Mouse (Mus musculus) naive thymus-derived CD4-positive, alpha-beta T cell, adult 2 months (primary cell): Measurements from ENCODE around the gene Rad23a.

ENCODE experiments used
- DNase-seq: peaks from one replicate; pipeline ENCODE4 v3.0.0-alpha.2; 2011; ENCODE audit warnings: low read depth

Rad23a gene

DNA sequence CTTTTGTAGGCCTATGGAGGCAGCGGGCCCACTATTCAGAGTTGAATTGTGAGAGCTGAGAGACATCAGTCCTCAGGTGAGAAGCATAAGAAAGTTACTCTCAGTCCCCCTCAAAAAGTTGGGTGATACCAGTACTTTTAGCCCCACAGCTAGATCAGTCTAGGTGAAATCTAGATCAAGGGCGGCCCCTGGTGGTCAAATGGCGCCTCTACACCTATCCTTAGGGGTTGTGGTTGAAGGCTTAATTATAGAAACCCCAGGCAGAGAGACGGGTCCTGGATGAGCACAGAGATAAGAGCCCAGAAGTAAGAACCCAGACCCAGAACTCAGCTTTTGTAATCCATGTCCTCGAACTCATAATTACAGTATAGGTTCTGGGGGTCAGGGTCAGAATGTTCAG, 27.4 kb downstream of the Rad23a start:
- DNase-seq = peak; percentile 91

DNA sequence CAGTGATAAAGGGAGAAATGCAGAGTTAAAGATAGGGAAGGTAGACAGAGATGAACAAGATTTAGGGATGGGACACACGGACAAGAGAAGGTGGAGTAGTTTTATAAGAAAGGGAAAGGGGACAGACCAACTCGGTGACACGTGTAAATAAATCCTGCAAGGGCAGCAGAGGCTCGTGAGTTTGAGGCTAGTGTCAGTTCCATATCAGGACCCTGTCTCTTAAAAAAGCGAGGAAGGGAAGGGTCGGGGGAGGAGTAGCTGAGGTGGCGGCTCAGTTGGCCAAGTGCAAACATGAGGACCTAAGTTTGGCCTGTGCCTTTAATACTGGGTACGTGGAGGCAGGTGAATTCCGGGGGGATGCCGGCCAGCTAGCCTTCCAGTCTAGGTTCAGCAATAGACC, 29.2 kb downstream of the Rad23a start:
- DNase-seq = no peak

DNA sequence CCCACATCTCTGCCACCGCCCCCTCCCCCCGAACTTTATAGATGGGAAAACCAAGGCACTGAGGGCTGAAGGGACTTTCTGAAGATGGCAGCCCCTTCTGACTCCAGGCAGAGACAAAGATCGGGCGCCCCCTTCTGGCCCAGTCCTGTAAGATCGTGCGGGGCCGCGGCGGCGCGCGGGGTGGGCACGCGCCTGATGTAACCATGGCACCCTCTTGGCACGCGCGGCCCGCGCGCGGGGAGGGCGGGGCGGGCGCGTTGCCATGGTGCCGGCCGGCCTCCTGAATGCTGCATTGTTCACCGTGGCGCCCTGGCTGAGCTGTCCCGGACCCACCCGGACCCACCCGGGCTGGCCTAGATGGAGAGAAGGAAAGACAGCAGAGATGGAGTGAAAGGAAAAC, 29.6 kb downstream of the Rad23a start:
- DNase-seq = peak; percentile 90

DNA sequence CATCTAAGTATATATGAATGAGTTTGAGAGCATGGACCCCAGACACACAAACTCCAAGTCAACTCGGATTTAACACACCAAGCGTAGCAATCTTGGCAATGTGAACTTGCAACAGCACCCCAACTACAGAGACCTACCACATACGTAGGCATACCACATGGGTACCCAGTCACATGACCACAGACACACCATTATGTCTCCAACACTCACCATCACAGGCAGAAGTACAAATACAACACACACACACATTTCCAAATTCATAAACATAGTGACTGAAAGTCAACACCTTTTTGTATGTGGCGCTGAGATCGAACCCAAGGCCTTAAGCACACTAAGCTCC, 30.6 kb downstream of the Rad23a start:
- no peak for DNase-seq

DNA sequence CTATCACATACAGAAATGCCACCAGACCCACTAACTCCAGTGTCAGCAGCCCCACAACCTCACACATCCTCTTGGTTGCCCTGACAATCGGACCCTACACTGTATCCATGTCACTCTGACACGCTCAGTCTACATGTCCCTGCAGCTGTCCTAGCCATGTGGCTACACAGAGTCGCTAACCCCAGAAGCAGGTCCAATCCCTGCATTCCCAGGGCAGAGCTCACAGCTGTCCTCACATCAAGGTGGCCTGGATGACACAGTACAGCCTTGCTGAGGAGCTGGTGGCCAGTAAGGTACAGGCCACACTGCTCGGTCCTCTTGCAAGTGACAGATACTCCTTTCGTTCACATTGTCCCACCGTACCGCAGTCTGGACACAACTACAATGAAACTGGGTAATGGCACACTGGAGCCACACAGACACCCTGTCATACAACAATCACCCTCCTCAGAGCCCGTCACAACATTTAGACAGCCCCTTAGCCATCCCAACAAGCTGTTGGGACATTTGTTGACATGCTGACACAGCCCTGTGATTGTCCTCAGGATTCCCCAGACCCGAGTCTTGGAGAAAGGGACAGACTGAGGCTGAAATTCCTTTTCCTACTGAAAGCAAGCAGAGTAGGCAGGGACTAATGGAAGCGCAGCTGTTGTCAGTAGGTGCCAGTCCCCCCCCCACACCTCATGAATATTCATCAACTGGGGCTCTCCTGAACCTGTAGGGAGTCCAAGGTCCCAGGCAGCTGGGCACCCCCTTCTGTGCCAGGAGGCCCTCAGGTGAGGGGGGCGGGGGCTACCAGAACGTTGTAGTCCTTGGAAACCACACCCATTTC, 31.1 kb downstream of the Rad23a start:
- no peak for DNase-seq

DNA sequence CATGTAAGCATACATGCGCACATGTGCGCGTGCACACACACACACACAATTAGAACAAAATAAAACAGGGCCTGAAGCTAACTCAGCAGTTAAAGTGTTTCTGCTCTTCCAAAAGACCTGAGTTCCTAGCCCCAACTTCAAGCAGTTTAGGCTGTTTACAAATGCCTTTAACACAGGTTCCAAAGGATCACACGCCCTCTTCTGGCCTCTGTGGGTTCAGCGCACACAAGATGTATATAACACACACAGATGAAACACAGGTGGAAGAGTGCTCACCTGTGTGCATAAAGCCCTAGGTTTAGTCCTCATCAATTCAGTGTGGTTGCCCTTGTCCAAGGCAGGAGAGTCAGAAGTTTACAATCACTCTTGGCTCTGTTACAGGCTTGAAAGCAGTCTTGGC, 34.4 kb downstream of the Rad23a start:
- DNase-seq = no peak

DNA sequence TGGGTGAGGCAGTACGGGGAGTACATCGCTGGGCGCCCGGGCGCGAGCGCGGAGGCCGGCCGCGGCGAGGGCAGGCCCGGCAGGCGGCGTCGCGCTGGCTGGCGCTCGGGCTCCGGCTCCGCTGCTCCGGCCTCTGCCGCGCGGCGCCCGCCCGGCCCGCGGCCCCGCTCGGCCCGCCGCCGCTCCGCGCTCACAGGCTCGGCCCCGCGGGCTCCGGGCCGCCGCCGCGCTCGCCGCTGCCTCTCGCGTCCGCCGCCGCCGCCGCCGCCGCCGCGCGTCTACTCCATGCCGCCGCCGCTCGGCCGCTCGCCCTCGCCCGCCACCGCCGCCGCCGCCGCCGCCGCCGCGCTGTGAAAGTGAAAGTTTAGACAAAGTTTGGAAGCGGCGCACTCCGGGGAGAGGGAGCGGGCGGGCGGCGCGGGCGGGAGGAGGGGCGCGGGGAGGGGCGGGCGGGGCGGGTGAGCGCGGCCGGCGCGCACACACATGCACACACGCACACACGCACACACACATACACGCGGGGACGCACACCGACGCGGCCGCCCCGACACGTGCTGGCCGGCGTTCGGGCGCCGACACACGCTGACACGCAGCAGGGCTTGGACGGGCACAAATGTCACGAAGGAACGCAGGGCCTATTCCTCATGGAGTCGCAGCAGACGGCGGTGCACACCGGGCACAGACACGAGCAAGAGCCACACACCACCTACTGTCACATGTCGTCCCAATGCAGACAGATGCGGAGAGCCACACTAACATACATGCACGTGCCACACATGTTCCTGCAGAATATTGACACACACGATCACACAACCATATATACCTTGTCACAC, 40.2 kb downstream of the Rad23a start, which contains the start of gene Nfix:
Gene Nfix, minus strand, starts transcription at position 346 of the 833 bp plus-strand sequence.
- DNase-seq = peak; percentile 71

DNA sequence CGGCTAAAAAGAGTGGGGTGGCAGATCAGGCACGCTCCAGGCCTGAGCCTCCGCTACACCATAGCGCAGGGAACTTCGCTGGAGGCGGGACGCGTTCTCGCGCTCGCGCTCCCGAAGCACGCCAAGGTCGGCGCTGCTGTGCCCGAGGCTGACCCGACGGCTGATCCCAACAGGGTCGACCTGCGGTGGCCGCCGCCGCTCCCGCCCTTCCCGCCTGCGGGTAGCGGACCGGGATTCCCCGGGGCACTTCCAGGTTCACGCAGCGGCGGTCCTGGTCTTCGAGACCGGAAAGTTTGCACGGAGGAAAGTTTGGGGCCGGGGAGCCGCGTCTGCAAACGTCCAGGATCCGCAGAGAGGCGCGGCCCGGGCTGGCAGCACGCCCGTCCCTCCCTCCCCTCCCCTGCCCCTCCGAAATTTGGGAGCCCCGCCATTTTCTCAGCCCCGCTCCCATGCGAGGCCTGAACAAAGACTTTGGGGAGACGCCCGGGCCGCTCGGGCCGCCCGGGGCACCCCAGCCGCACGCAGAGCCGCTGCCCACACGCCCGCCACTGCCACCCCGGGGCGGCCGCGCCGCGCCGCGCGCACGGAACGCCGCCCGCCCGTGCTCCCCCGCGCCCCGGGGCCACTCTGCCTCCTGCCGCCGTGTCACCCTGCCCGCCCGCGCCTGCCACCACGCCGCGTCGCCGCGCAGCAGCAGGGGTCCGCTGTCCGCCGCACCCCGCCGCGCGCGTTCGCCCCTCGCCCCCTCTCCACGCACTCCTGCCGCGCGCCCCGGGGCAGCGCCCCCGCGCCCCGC, 41.1 kb downstream of the Rad23a start:
- peak; percentile 42 for DNase-seq

DNA sequence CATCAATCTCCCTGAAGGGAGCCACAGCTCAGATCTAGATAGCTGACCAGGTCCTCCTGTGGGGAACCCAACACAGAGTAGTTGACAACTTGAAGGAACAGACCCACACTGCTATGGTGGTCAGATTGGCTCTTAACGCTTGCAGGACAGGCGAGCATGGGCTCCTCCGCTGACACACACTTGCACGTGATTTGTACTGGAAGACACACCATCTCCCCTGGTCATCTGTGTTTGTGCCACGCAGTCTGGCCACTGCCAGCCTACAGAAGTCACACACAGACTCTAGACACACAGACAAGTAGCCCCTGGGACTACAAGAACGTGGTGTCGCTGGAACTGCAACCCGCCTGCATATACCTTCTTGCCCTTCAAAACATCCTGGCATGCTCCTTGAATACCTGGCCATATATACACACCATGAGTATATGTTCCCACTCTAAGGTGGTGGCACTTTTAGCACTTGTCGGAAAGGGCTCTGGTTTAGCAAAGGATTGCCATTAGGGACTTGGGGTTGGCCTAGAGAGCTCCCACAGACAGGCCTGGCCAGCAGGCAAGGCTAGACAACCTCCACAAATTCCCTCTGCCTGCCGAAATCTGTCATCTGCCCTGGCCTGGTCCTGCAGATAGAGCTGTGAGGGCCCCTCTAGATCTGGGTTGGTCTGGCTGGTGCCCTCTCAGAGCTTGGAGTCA, 41.9 kb downstream of the Rad23a start:
- no peak for DNase-seq

DNA sequence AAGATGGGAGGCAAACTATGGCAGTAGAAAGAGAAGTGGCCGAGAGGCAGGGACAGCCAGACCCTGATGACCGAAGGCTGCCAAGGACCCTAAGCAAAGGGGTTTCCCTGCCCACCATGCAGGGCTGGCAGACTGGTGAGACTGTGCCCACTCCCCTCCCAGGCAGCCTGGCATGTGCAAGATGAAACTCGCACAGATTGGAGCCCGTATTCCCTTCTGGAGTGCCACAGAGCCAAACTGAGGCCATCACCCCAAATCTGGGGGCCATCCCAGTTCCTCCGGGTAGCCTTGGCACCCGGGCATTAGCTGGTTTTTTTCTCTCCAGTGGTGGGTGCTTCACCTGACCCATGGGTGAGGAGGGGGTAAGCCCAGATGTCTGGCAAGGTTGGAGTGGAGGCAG, 42.5 kb downstream of the Rad23a start:
- DNase-seq = no peak

DNA sequence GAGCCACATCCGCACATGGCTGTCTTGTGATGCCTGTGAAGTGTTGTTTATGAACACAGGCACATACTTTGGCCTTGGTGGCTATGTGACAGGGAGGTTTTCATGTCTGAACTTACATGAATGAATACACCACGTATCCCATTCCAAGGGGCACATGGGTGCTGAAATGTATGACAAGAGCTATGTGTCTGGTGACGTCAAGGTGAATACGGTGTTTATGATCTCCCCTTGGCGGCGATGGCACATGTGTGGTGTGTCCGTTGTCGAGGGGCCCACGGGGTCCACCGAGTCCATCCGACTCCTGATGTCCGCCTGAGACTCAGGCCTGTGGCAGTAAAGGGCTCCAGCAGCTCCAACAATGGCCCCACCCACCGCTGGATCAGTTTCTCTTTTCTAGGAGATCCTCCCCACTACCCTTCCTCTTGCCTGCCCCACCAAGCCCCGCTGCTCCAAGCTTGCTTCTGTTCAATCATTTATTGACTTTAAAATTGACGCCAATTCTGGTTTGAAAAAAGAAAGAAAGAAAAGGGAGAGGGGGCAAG, 43.1 kb downstream of the Rad23a start:
- no peak for DNase-seq

DNA sequence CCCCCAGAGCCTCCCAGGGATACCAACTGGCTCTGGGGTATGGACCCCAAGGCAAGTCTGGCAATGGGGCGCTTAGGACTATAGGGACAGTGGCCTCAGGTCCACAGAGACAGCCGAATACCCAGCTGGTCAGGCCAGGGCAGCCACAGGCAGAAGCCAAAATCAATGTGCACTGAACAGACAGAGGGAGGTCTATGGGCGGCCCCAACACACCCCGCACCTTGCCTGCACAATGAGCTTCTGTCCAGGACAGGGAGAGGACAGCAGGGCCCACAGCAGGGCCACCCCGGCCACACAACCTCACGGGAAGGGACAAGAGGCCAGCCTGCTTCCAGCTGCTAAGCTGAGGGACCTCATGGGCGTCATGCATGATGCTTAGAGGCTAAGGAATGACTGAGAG, 46.0 kb downstream of the Rad23a start:
- DNase-seq = no peak

DNA sequence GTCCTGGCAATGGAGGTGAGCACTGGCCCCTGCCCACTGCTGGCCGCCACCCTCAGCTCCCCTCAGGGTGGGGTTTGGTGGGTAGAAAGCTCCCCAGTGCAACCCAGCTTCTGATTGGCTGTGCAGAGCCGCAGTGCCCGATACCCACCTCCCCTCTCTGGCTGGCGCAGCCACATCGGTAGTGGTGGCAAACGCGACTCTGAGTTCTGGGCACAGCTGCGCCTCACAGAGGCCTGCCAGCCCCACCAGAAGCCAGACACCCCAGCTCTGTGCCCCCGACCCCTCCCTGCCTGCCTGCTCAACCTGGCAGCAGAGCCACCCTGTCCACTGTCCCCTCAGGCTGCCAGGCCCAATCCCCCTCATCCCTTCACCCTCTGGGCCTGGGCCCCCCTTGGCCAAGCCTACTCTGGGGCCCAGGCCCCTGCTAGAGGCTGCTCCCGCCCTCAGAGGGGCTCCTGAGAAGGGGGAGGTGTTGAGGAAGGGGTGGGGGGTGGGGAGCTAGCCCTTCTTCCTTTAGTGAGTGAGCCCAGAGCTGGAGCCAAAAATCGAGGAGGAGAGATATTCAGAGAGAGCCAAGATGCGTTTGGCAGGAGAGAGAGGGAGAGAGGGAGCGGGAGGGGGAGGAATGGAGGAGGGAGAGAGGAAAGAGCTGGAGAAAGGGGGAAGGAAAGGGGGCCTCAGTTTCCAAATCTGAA, 46.5 kb downstream of the Rad23a start:
- no peak for DNase-seq

DNA sequence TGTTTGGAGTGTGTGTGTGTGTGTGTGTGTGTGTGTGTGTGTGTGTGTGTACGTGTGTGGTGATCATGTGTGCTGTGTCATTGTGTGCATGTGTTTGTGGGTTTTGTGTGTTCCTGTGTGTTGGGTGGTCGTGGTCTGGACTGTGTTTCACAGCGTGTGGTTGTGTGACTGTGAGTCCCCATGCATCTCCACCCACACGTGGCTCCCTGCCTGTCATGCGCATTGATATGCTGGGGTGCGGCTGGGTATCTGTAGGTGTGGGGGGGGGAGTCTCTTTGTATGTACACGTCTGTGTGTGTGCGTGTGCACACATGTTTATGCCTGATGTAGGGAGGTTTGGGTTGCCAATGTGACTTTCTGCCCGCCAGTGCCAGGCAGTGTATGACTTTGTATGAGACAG, 47.3 kb downstream of the Rad23a start:
- no peak for DNase-seq

DNA sequence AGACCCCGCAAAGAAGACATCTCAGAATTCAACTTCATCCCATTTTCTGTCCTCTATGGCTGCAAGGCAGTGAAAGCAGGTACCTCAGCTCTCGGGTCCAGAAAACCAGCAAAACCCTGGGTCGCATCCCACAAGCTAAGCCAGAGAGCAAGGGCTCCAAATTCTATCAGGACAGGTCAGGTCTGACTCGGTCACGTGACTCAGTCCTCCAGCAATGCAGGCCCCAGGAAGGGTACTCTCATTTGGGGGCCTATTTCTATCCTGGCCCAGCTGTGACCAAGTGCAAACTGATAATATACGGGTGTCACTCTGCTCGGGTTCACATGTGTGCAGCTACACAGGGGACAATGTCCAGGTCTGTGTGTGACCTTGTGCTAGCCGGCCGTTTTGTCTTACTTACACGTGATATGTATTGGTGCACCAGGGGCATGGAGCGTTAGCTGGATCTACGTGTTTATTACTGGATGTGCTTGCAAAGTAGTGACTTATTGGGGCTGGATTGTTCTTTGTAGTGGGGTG, 48.0 kb downstream of the Rad23a start:
- no peak for DNase-seq

DNA sequence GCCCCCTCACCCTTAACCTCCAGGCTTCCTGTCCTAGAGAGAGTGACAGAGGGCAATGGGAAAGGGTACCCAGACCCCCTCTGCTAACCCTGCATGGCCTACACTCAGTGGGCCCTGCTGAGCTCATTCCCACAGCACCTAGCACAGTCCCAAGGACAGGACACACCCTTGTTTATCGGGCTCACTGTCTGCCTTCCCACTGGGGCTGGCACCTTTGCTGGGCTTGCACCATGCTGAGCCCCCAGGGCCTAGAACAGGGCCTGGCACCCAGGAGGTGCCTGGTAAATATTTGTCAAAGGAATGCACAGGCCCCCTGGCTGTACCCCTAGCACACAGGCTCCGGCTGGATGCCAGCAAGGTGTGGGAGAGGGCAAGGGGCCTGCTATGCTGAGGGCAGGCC, 49.9 kb downstream of the Rad23a start:
- DNase-seq = no peak

DNA sequence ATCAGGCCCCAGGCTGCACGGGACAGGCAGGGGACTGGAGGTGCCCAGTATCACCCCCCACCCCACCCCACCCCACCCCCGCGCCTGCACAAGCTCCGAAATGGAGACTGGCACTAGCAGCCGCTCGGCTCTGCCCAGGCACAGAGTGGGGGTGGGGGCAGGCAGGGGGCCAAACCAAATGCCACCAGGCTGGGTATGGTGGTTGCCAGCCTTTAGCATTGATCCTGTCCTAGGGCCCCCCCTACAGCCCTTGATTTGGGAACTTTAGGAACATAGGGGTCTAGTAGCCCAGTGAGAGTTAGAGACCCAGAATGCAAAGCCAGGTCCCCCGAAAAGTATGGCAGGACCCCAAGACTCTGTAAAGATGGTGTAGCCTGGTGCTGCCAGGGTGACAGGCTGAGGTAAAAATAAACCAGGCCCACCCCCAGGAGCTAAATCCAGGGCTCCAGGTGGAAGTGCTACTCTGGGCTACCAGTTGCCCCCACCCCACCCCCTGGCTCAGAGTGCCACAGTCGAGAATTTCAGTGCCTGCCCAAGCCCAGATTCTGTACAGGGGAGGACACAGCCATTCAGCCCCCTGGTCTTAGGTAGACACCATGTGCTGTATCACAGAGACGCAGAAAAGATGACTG, 50.5 kb downstream of the Rad23a start:
- DNase-seq = no peak

DNA sequence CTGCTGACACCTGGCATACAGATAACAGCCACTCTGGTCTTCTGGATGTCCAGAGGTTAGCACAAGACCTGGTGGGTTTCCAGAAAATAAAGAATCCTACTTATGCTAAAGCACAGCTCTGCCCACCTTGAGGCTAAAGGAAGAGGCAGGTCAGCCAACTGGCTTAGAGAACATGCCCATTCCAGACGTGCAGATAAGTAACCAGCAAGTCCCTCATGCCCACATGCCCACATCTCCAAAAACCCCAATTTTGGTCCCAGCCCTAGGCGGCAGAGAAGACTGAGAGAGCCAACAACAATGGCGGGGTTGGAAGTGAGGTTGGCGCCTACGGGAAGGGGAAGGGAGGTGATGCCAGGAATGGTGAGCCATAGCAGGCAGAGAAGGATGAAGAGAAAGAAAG, 51.1 kb downstream of the Rad23a start:
- no peak for DNase-seq

DNA sequence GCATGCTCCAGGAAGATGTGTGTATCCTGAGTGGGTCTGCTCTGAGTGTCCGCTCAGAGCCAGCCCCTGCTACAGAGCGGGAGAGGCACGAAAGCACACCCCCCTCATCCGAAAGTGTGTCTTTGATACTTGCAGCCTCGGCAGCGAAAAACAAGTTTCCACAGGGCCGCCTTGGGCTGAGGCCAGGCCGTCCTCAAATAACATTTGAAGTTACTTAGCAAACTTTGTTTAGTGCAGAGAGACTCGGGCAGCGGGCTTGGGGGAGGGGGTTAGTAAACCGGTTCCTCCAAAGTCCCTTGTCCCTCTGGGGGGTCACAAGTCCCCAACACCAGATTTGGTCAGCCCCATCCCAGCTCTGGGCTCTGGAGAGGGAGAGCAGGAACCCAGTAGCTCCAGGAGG, 51.6 kb downstream of the Rad23a start:
- no peak for DNase-seq

DNA sequence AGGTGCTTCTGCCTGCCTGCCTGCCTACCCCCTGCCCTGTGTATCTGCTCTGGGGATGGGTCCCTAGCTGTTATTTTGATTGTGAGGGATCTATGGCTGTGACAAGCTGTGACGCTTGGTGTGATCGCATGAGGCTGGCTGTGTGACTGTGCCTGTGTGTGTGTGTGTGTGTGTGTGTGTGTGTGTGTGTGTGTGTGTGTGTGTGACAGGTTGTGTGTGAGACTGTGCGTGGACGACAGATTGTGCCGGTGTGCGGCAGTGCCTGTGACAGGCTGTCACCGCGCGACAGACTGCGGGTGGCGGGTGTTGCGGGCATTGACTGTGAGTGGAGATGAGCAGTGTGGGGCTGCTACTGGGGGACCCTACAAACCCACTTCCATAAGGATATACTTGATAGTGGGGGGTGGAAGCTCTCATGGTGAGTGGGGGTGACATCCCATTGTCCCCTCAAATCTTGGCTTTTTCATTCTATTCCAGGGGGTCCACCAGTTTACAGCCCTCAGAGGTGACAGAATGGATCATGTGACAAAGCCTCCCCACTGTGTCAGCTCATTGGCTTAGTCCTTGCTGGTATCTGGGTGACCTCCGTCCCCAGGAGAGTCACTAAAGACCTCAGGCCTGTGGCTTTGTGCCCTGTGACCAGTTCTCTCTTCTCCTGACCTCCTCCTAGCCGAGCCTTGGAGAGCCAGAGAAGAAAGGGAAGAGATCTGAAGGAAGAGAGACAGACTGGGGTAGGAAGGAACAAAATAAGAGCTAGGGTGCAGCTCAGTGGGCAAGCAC, 52.8 kb downstream of the Rad23a start:
- no peak for DNase-seq
